18 mouse cellular contexts compared by ENCODE assay signal in genomic region chr2:169461491-169462039, GRCm38 (mm10).
DNase-seq lines count a peak whose midpoint lies in the region; ATAC-seq lines count a peak whose summit lies in the region.
"Had no signal": no experiment of that assay in that cellular context is flagged by ENCODE, and none has a peak within 500 bp of the region (broad histone marks: within the 10 kb centered on the region; RNA-seq: fewer than 3 reads in every experiment).

No protein-coding gene starts in this region.

- H3K4me2 ChIP-seq in hindbrain, embryonic 14.5 days (replicated peaks), result no peak overlapping the region
- H3K4me2 ChIP-seq in hindbrain, embryonic 11.5 days (replicated peaks; ENCODE audit: low read depth, low read length), result no peak overlapping the region
- no peak overlapping the region for H3K4me2 ChIP-seq in midbrain, embryonic 14.5 days (ENCODE audit: low read length)
- H3K4me2 ChIP-seq: limb, embryonic 12.5 days; liver, embryonic 12.5 days had no signal

- no peaks in the 10 kb centered on the region for H3K27me3 ChIP-seq in hindbrain, embryonic 14.5 days (ENCODE audit: control insufficient read depth, insufficient read depth, low read length)
- no peaks in the 10 kb centered on the region for H3K27me3 ChIP-seq in hindbrain, embryonic 11.5 days (ENCODE audit: control insufficient read depth, insufficient read depth, low read length)
- H3K27me3 ChIP-seq in midbrain, embryonic 14.5 days (ENCODE audit: control insufficient read depth, insufficient read depth, low read length), result no peaks in the 10 kb centered on the region
- H3K27me3 ChIP-seq: limb, embryonic 12.5 days; liver, embryonic 12.5 days; megakaryocyte, embryonic 14.5 days had no signal

- 60% methylated on average over 12 of the region's 12 CpGs for WGBS in hindbrain, embryonic 14.5 days
- 73% methylated on average over 12 of the region's 12 CpGs for WGBS in hindbrain, embryonic 11.5 days
- WGBS in midbrain, embryonic 14.5 days, result 60% methylated on average over 12 of the region's 12 CpGs

- no peaks in the 10 kb centered on the region for H3K9me3 ChIP-seq in hindbrain, embryonic 14.5 days (ENCODE audit: control insufficient read depth, low read length)
- H3K9me3 ChIP-seq in hindbrain, embryonic 11.5 days (ENCODE audit: control insufficient read depth, low read length), result no peaks in the 10 kb centered on the region
- H3K9me3 ChIP-seq in midbrain, embryonic 14.5 days (ENCODE audit: control insufficient read depth, low read length), result no peaks in the 10 kb centered on the region
- H3K9me3 ChIP-seq: limb, embryonic 12.5 days had no signal

- H3K27ac ChIP-seq in hindbrain, embryonic 14.5 days, result peak overlapping the region; percentile 57; the same call in 1 of the 2 replicates
- no peak overlapping the region for H3K27ac ChIP-seq in hindbrain, embryonic 11.5 days (ENCODE audit: low read depth, low read length)
- no peak overlapping the region for H3K27ac ChIP-seq in midbrain, embryonic 14.5 days (replicated peaks; ENCODE audit: low read depth, low read length)
- H3K27ac ChIP-seq: limb, embryonic 12.5 days; liver, embryonic 12.5 days had no signal

- DNase-seq in hindbrain, embryonic 14.5 days (ENCODE audit: low spot score), result no peak
- DNase-seq in hindbrain, embryonic 11.5 days (ENCODE audit: low spot score), result no peak
- DNase-seq in R1 (ENCODE audit: low read depth, low spot score), result peak; percentile 35
- DNase-seq in brain, adult 2 months (ENCODE audit: low read depth, low spot score), result peak; percentile 18
- DNase-seq in midbrain, embryonic 14.5 days, result peak; percentile 64
- DNase-seq in frontal cortex, postnatal 14 days (ENCODE audit: low spot score in 2 of 2), result no peak
- DNase-seq in thymus, postnatal 10 days (ENCODE audit: low spot score in 2 of 2), result no peak
- DNase-seq: adrenal gland, adult 8-10 months; cerebellum, adult 11 months; cerebellum, postnatal 10 days; gastrocnemius, postnatal 14 days; kidney, adult 11 months; lung, adult 2 months; right cerebral cortex, adult 18-20 months had no signal

- H3K4me1 ChIP-seq in hindbrain, embryonic 14.5 days (replicated peaks; ENCODE audit: control insufficient read depth, insufficient read depth, low read length), result peaks cover 9% of the 10 kb centered on the region
- H3K4me1 ChIP-seq in hindbrain, embryonic 11.5 days (replicated peaks; ENCODE audit: control insufficient read depth, insufficient read depth, low read length), result no peaks in the 10 kb centered on the region
- H3K4me1 ChIP-seq in midbrain, embryonic 14.5 days (ENCODE audit: control insufficient read depth, insufficient read depth, low read length), result peaks cover 5% of the 10 kb centered on the region; the same call in 1 of the 2 replicates
- H3K4me1 ChIP-seq: liver, embryonic 12.5 days; megakaryocyte, embryonic 14.5 days had no signal

- H3K9ac ChIP-seq in hindbrain, embryonic 14.5 days, result no peak overlapping the region
- H3K9ac ChIP-seq in hindbrain, embryonic 11.5 days (ENCODE audit: low read depth, low read length), result no peak overlapping the region
- no peak overlapping the region for H3K9ac ChIP-seq in midbrain, embryonic 14.5 days (replicated peaks; ENCODE audit: low read length)
- H3K9ac ChIP-seq: limb, embryonic 12.5 days; liver, embryonic 12.5 days had no signal

- H3K36me3 ChIP-seq in hindbrain, embryonic 14.5 days (replicated peaks; ENCODE audit: control insufficient read depth, insufficient read depth), result no peaks in the 10 kb centered on the region
- no peaks in the 10 kb centered on the region for H3K36me3 ChIP-seq in hindbrain, embryonic 11.5 days (ENCODE audit: control insufficient read depth, insufficient read depth, low read length)
- H3K36me3 ChIP-seq in midbrain, embryonic 14.5 days (ENCODE audit: control insufficient read depth, insufficient read depth, low read length), result no peaks in the 10 kb centered on the region
- H3K36me3 ChIP-seq: limb, embryonic 12.5 days; liver, embryonic 12.5 days had no signal

- ATAC-seq in hindbrain, embryonic 14.5 days (ENCODE audit: low FRiP score), result no peak
- no peak for ATAC-seq in hindbrain, embryonic 11.5 days (ENCODE audit: low FRiP score)
- no peak for ATAC-seq in midbrain, embryonic 14.5 days (ENCODE audit: low FRiP score, low TSS enrichment)
- ATAC-seq: liver, embryonic 12.5 days had no signal

- no peak overlapping the region for H3K4me3 ChIP-seq in hindbrain, embryonic 14.5 days (replicated peaks; ENCODE audit: low read length)
- no peak overlapping the region for H3K4me3 ChIP-seq in hindbrain, embryonic 11.5 days (ENCODE audit: low read depth, low read length)
- no peak overlapping the region for H3K4me3 ChIP-seq in midbrain, embryonic 14.5 days (replicated peaks; ENCODE audit: low read depth, low read length)
- H3K4me3 ChIP-seq: limb, embryonic 12.5 days; liver, embryonic 12.5 days; megakaryocyte, embryonic 14.5 days; myocyte had no signal

Comparison
In these comparisons a context has a peak if more than half of its experiments do, and no peak if none do; other contexts are left out.
1. DNase-seq: peak in R1 (single experiment), brain, adult 2 months (single experiment) and midbrain, embryonic 14.5 days (single experiment); none in hindbrain, embryonic 14.5 days (single experiment), hindbrain, embryonic 11.5 days (single experiment), frontal cortex, postnatal 14 days (0 of 2) and thymus, postnatal 10 days (0 of 2).